ENCODE assay signal across 10 mouse cellular contexts in the genomic region with DNA sequence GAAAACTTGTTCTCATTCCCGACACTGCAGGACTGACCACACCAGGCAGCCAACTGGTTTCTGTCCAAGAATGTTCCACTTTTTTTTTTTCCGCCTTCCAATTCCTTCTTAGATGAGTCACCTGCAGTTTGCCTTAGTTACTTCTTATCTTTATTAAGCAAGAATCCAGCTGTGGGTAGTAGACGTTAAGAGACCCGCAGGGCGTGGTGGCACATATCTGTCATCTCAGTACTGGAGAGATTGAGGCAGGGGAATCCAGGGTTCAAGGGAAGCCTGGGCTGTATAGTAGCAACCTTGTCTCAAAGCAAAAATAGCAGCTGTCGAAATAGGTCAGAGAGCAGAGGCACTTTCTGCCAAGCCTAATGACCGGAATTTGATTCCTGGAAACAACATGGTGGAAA. TPM values are rescaled to one million over a fixed set of nuclear protein-coding genes. Genes with fewer than 3 reads are reported as not detected.
DNase-seq lines count a peak whose midpoint lies in the region; ATAC-seq lines count a peak whose summit lies in the region.
"Had no signal": no experiment of that assay in that cellular context is flagged by ENCODE, and none has a peak within 500 bp of the region (broad histone marks: within the 10 kb centered on the region; RNA-seq: fewer than 3 reads in every experiment).

No protein-coding gene starts in this region.

- H3K36me3 ChIP-seq in kidney, embryonic 14.5 days (ENCODE audit: control insufficient read depth, insufficient read depth, low read length) = no peaks in the 10 kb centered on the region
- H3K36me3 ChIP-seq in stomach, embryonic 15.5 days = no peaks in the 10 kb centered on the region

- peak; percentile 41 for DNase-seq in kidney, adult 9 months
- peak; percentile 50 for DNase-seq in large intestine, adult 2 months (ENCODE audit: low read depth, low spot score)
- DNase-seq in right cerebral cortex, postnatal 36 days (ENCODE audit: low spot score in 2 of 2) = no peak
- no peak for DNase-seq in retina, postnatal 1 day

- peaks cover 9% of the 10 kb centered on the region for H3K4me1 ChIP-seq in kidney, embryonic 14.5 days (ENCODE audit: control insufficient read depth, insufficient read depth, low read length)
- H3K4me1 ChIP-seq in stomach, embryonic 15.5 days = peaks cover 7% of the 10 kb centered on the region; the same call in 1 of the 2 replicates

- no peaks in the 10 kb centered on the region for H3K9me3 ChIP-seq in kidney, embryonic 14.5 days (ENCODE audit: control insufficient read depth, low read length)
- no peaks in the 10 kb centered on the region for H3K9me3 ChIP-seq in stomach, embryonic 15.5 days

- H3K27me3 ChIP-seq in kidney, embryonic 14.5 days (ENCODE audit: control insufficient read depth, insufficient read depth, low read length) = no peaks in the 10 kb centered on the region
- no peaks in the 10 kb centered on the region for H3K27me3 ChIP-seq in stomach, embryonic 15.5 days (replicated peaks)

- H3K27ac ChIP-seq in kidney, embryonic 14.5 days (ENCODE audit: low read depth, low read length) = no peak overlapping the region
- no peak overlapping the region; the same call in 1 of the 2 replicates for H3K27ac ChIP-seq in stomach, embryonic 15.5 days

- H3K4me2 ChIP-seq in kidney, embryonic 14.5 days (replicated peaks; ENCODE audit: low read depth, low read length) = no peak overlapping the region
- no peak overlapping the region for H3K4me2 ChIP-seq in stomach, embryonic 15.5 days

- no peak for ATAC-seq in kidney, embryonic 14.5 days (ENCODE audit: low FRiP score, low TSS enrichment)
- peak; percentile 56 for ATAC-seq in common myeloid progenitor, adult 5-6 weeks (replicated peaks; ENCODE audit: low read depth, poor library complexity, severe bottlenecking)
- ATAC-seq in stomach, embryonic 15.5 days (ENCODE audit: insufficient read depth, low FRiP score, low read depth) = peak; percentile 81
- ATAC-seq in CD4-positive, CD25-positive, alpha-beta regulatory T cell, adult 4 months = no peak

- no peak overlapping the region for H3K9ac ChIP-seq in kidney, embryonic 14.5 days (ENCODE audit: low read depth, low read length)
- no peak overlapping the region for H3K9ac ChIP-seq in stomach, embryonic 15.5 days

- no peak overlapping the region for H3K4me3 ChIP-seq in kidney, embryonic 14.5 days (ENCODE audit: low read length)
- H3K4me3 ChIP-seq in stomach, embryonic 15.5 days (replicated peaks) = no peak overlapping the region

- WGBS in kidney, embryonic 14.5 days = 83% methylated on average over 7 of the region's 7 CpGs
- WGBS in large intestine, adult 2 months = 27% methylated on average over 7 of the region's 7 CpGs
- 57% methylated on average over 7 of the region's 7 CpGs for WGBS in stomach, embryonic 15.5 days

RNA-seq across cellular contexts. Expression of gene Arhgef18, which starts 19.1 kb away (rescaled TPM):
- 8.9 and 11.7 TPM in 2 replicates for polyA plus RNA-seq in kidney, embryonic 14.5 days (2014; fragmentation: Nextera tagmentation; extraction: Ambion mirVana)
- total RNA-seq in common myeloid progenitor, adult 5-6 weeks (2017) = 26.5 and 30.3 TPM in 2 replicates
- 17.5 and 24.2 TPM in 2 replicates for polyA plus RNA-seq in large intestine, adult 2 months (2012; rRNA removed)
- polyA plus RNA-seq in stomach, embryonic 15.5 days (2015; fragmentation: Nextera tagmentation; extraction: Ambion mirVana) = 9.0 and 10.2 TPM in 2 replicates
- 10 to 100 TPM; 27.6 to 35.8 TPM for polyA plus RNA-seq in CD4-positive, CD25-positive, alpha-beta regulatory T cell, adult 4 months (2017; shearing (Covaris generic))

RNA-seq across cellular contexts. Expression of gene Pex11g, which starts 55.6 kb away (rescaled TPM):
- polyA plus RNA-seq in kidney, embryonic 14.5 days (2014; fragmentation: Nextera tagmentation; extraction: Ambion mirVana) = 3.7 and 4.4 TPM in 2 replicates
- 1.3 and 1.4 TPM in 2 replicates for total RNA-seq in common myeloid progenitor, adult 5-6 weeks (2017)
- polyA plus RNA-seq in large intestine, adult 2 months (2012; rRNA removed) = 13.2 and 13.6 TPM in 2 replicates
- 10.7 and 10.8 TPM in 2 replicates for polyA plus RNA-seq in stomach, embryonic 15.5 days (2015; fragmentation: Nextera tagmentation; extraction: Ambion mirVana)
- polyA plus RNA-seq in CD4-positive, CD25-positive, alpha-beta regulatory T cell, adult 4 months (2017; shearing (Covaris generic)) = 10 to 100 TPM; 18.2 to 22.7 TPM

RNA-seq across cellular contexts. Expression of gene A430078G23Rik, which starts 58.7 kb away (rescaled TPM):
- polyA plus RNA-seq in kidney, embryonic 14.5 days (2014; fragmentation: Nextera tagmentation; extraction: Ambion mirVana) = not detected in 2 replicates
- total RNA-seq in common myeloid progenitor, adult 5-6 weeks (2017) = 22.7 and 25.9 TPM in 2 replicates
- 1.2 and 2.6 TPM in 2 replicates for polyA plus RNA-seq in large intestine, adult 2 months (2012; rRNA removed)
- 0.71 and 0.79 TPM in 2 replicates for polyA plus RNA-seq in stomach, embryonic 15.5 days (2015; fragmentation: Nextera tagmentation; extraction: Ambion mirVana)
- 10 to 100 TPM; 38.2 to 52.0 TPM for polyA plus RNA-seq in CD4-positive, CD25-positive, alpha-beta regulatory T cell, adult 4 months (2017; shearing (Covaris generic))
- total RNA-seq: left cerebral cortex, postnatal 10 days had no signal
- polyA plus RNA-seq: neural tube, embryonic 14.5 days had no signal

RNA-seq across cellular contexts. Expression of gene Tex45, which starts 58.8 kb away (rescaled TPM):
- not detected in 2 replicates for polyA plus RNA-seq in kidney, embryonic 14.5 days (2014; fragmentation: Nextera tagmentation; extraction: Ambion mirVana)
- total RNA-seq in common myeloid progenitor, adult 5-6 weeks (2017) = not detected in 2 replicates
- polyA plus RNA-seq in large intestine, adult 2 months (2012; rRNA removed) = not detected in 2 replicates
- polyA plus RNA-seq in stomach, embryonic 15.5 days (2015; fragmentation: Nextera tagmentation; extraction: Ambion mirVana) = not detected in 2 replicates
- polyA plus RNA-seq in CD4-positive, CD25-positive, alpha-beta regulatory T cell, adult 4 months (2017; shearing (Covaris generic)) = not detected

Comparison
In these comparisons a context has a peak if more than half of its experiments do, and no peak if none do; other contexts are left out.
1. DNase-seq: peak in kidney, adult 9 months (single experiment) and large intestine, adult 2 months (single experiment); none in right cerebral cortex, postnatal 36 days (0 of 2) and retina, postnatal 1 day (single experiment).
2. ATAC-seq: peak in common myeloid progenitor, adult 5-6 weeks (single experiment) and stomach, embryonic 15.5 days (single experiment); none in kidney, embryonic 14.5 days (single experiment) and CD4-positive, CD25-positive, alpha-beta regulatory T cell, adult 4 months (single experiment).
3. RNA of gene A430078G23Rik, which starts 58.7 kb away (polyA plus RNA-seq): 38.2 to 52.0 TPM in CD4-positive, CD25-positive, alpha-beta regulatory T cell, adult 4 months; 1.2 to 2.6 TPM in large intestine, adult 2 months, 0.71 to 0.79 TPM in stomach, embryonic 15.5 days and not detected in kidney, embryonic 14.5 days; every median in the first group is over 10 times any median in the second.